Mouse (Mus musculus): ENCODE measurements around the gene Sde2.
"Not testable (repeated sequence)": the region's sequence is repeated elsewhere in the genome, so short reads cannot be mapped to it uniquely, and the experiment has no call there.

Sde2 gene

DNA sequence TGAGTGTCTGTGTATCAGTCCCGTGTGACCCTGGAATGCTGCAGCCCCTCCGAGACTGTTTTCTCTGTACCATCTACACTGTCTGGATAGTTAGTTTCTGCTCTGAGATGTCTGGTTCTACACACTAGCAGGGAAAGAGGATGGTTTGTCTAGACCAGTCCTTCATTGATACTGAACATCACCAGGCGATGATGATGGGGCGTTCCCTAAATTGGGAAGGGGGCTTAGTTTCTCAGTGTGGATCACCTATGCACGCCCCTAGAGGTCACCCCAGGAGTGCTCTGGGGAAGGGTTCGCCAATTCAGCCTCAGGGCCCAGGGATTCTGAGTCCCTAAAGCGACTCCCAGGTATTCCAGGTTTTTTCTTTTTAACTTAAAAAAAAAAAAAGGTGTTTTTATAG is 38.2 kb downstream of the Sde2 start:
- no peak for DNase-seq

DNA sequence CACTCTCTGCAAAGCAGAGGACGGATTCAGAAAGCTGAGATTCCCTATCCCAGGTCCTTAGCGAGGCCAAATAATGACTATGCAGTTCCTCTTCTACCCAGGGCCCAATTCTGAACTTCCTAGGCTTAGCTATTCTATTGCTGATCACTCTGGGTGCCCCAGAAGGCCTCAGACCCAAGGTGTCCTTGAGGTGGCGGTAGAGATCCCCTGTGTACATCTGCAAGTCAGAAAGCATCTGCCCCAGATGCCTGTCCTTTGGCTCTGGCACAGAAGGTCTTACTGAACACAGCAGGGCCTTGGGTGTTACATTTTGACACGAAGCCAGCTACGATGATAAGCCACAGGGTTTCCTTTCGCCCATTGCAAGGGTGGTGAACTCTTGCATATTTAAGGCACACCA is 38.9 kb downstream of the Sde2 start:
- DNase-seq: peak in 1 of 2 experiments; percentile 52

DNA sequence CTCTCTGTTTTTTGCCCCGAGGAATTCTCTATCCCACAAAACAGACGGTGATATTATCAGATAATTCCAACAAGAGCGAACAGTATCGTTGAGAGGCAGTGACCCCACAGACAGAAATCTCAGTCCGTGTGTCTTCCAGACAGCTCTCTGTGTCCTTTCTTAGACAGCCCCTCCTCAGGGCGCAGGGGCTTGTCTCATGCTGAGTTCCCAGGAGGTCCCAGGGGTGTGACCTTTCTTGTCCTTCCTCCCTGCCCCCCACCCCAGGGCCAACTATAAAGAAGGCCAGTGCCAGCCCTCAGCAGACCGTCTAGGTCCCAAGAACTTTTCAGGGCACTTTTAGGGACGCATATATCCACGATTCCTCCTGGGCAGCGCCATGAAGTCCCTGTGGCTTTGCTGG is 41.9 kb downstream of the Sde2 start, which contains the start of gene Lefty2:
TSS of gene Lefty2 (plus strand) at position 301 of the 400 bp plus-strand sequence.
- no peak for DNase-seq

DNA sequence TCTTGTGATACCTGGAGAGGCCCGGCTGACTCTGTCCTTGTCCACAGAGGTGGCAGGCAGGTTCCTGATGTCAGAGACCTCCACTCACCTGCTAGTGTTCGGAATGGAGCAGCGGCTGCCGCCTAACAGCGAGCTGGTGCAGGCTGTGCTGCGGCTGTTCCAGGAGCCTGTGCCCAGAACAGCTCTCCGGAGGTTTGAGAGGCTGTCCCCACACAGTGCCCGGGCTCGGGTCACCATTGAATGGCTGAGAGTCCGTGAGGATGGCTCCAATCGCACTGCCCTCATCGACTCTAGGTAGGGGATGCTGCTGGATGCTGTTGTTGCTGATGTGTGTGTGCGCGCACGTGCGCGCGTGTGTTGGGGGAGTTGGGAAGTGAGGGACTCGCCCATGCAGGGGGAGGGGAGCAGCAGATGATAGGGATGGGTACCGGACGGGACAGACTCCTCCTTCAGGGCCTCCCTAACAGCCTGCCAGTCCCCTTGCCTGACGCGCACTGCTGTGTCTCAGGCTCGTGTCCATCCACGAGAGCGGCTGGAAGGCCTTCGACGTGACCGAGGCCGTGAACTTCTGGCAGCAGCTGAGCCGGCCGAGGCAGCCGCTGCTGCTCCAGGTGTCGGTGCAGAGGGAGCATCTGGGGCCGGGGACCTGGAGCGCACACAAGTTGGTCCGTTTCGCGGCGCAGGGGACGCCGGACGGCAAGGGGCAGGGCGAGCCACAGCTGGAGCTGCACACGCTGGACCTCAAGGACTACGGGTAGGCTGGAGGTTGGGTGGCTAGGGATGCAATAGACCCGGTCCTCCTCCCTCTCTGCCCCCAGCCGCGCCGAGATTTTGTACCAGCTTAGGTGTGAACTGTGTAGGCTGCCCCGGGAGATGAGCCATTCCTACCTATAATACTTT is 43.4 kb downstream of the Sde2 start:
- not testable (repeated sequence) for DNase-seq

DNA sequence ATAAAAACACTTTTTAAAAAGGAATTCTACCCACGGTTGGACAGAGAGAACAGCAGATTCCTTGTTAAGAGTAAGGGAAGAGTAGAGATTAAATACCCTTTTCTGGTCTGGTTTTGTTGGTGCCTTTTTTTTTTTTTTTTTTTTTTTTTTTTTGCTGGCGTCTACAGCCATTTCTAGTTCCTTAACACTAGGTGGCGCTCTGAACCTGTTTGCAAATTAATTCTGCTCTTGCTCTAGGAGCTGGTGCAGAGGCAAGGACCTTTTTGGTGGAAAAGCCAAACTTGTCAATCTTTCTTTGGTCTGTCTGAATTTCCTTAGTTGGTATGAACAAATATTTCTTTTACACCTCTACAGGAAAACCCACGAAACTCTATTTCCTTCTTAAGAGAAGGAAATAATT is 50.2 kb downstream of the Sde2 start:
- no peak for DNase-seq

DNA sequence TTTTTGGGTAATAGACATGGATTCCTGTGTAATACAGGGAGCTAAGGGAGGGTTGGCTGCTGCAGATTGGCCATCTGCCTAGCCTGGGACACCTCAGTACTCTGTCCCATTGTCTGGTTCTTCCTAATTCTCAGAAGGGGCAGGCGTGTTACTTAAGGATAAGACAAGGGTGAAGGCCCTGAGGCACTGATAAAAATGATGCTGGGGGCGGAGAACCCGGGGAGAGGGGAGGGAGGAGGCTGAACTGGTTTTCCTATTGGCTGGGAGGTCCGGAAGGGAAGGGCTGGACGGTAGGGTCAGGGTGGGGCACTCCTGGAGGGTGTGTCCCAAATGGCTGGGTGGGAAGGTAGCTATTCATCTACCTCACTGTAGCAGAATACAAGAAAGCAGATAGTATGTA is 52.0 kb downstream of the Sde2 start:
- no peak for DNase-seq

DNA sequence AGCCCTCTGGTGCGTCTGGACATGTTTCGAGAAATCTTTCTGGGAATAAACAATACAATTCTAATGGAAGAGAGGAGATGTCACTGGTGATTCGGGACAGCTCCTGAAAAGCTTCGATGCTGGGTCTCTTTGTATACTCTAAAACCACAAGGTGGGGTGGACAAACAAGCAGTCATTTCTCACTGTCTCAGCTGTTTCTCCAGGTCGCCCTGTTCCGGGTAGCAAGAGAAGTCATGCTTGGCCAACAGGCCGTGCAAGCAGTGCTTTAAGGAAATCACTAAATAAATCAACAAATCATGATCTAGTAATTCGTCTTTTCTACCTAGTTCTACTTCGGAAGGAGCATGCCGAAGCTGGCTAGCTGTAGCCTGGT is 52.7 kb downstream of the Sde2 start:
- DNase-seq: no peak

DNA sequence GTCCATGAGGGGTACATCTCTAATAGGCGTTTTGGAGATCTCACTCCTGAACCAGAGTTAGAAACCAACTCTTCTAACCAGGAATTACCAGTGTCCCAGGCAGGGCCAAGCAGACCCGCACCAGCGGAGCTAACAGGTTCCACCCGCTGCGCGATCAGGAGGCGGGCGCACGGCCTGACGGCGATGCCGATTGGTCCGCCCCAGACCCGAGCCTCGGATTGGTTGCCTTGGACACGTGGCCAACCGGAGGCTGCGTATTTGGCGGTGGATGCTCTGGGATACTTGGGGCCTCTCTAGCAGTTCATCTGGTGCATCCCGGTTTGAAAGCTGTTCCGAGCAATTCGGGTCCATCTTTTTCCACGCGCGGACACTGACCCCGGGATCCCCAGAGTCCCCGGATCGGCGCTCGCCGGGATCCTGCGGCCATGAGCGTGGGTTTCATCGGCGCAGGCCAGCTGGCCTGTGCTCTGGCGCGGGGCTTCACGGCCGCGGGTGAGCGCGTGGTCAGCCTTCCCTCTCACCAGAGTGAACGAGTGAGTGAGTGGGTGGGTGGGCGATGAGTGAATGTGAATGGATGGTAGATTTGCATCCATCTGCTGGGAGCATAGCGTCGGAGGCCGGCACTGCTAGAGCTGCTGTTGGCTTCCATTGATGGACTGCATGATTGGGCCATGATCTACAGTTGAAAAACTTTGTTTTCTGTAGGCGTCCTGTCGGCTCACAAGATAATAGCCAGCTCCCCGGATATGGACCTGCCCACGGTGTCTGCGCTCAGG is 53.3 kb downstream of the Sde2 start, which contains the start of gene Pycr2:
TSS of gene Pycr2 (plus strand) at position 255 of the 776 bp plus-strand sequence.
- peak; percentile 90 to 92 for DNase-seq

DNA sequence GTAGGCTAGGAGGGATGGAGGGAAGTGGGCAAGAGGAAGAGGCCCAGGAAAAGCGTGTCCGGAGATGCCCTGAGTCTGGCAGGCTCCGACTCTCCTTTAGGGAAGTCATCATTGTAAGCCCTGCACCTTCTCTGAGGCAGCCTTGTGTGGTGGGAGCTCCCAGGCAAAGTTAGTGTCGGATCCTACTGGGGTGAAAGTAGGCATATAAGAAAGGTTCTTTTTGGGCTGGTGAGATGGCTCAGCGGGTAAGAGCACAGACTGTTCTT is 53.8 kb downstream of the Sde2 start:
- DNase-seq: no peak

DNA sequence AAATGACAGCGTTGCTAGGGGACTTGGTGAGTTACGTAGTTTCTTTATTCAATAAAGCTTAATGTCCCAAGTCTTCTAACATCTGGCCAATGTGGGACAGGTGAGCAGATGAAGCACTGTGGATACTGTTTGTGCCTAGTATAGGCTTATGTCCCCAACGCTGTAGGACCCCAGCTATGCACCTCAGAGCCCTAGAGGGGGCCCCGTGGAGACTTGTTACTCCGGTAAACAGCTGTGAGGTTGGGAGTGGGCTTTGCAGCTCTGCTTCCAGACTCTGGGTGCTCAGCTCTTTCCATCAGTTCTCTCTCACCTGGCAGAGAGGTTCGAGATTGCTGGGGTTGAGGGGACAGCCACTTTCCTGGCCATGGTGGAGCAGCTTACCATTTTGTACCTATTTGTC is 54.4 kb downstream of the Sde2 start:
- DNase-seq: no peak

DNA sequence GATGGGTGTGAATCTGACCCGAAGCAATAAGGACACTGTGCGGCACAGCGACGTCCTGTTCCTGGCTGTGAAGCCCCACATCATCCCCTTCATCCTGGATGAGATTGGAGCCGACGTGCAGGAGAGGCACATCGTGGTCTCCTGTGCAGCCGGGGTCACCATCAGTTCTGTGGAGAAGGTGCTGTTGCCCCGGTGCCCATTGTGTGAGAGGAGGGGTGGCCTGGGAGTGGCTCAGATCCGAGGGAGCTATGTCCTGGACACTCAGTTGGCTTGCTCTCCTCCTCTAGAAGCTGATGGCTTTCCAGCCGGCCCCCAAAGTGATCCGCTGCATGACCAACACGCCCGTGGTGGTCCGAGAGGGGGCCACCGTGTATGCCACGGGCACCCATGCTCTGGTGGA is 54.9 kb downstream of the Sde2 start:
- DNase-seq: no peak

DNA sequence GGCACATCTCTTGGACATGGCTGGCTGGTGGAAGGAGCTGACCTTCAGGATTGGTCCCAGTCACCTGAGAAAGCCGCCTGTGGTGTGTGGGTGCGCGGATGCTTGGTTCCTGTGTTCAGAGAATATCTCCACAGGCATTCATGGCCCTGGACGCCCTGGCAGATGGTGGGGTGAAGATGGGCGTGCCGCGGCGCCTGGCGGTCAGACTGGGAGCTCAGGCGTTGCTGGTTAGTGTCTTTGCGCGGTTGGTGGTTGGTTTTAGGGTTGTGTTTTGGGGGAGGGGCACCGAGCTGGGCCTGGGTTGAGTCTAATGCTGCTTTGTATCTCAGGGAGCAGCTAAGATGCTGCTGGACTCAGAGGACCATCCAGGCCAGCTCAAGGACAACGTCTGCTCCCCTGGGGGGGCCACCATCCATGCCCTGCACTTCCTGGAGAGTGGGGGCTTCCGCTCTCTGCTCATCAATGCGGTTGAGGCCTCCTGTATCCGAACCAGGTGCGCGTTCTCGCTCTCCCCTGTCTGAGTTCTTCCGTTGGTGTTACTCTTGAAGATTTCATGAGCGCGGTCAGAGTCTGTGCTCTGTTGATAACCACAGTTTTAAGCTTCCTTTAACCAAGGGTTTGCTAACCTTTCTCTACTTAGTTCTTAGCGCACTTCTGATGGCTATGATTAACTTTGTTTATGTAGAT is 55.7 kb downstream of the Sde2 start:
- DNase-seq: peak in 1 of 2 experiments; percentile 50

DNA sequence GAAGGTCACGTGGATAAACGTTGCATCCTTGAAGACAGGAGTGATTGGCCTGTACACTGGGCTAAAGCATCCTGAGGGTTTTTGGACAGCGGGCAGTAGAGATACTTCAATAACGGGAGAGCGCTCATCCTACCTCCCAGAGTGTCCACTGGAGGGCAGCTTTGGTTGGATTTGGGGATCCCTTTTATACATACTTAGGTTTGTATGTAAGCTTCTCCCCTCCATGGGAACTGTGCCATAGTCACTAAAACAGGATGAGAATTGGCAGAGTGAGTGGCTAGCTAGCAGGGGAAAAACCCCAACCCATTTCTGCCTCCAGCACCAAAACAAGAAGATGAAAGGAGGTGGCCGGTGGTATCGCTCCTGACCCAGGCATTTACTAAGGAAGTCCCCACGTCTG is 60.2 kb downstream of the Sde2 start:
- no peak for DNase-seq

DNA sequence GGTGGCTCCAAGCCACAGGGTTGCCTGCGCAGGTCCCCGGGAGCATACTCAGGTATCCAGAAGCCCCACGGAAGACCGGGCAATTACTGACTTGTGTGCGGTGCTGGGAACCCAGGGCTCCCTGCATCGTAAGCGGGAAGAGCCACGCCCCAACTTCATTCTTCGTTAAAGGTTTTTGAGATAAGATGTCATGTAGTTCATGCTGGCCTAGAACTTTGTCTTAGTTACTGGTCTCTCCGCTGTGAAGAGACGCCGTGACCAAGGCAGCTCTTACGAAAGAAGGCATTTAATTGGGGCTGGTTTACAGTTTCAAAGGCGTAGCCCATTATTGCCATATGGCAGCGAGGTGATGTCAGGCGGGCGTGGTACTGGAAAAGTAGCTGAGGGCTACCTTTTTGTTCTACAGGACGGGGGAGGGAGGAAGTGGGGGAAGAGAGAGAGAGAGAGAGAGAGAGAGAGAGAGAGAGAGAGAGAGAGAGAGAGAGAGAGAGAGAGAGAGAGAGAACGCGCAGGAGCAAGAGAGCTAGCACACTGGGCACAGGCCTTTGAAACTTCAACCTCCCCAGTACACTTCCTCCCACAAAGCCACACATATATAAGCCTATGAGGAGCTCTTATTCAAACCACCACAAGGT is 60.8 kb downstream of the Sde2 start:
- DNase-seq: peak in 1 of 2 experiments; percentile 51

DNA sequence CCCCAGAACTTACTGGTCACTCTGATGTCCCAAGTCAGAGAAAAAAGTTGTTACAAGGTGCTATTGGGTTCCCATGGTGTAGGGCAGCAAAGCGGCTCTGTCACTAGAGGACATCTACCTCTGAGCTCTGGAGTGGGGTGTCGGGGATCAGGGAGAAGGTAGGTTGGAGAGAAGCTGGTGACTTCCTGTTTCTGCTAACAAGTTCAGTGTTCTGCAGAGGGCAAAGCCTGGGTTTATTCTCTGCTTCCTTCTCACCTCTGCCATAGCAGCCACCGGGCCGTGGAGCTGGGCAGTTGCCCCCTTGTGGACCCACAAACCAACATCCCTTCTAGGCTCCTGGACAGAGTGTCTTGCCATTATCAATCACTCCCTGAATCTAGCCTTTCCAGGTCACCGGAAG is 61.9 kb downstream of the Sde2 start:
- no peak for DNase-seq

DNA sequence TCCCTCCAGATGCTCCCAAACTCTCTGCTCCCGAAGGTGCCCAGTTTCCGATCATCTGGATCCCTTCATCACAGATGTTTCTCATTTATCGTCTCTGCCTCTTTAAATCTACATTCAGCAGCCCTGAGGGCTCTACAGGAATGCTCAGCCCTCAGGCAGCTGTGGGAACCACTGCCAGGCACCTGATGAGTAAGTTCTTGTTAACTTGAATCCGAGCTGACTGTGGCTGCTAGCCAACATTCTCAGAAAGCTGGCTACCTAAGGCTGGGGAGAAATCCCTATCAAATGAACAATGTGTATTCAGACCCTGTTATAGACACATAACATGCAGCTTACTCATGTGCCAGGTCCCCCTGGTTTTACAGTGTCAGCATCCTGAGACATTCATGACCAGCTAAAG is 62.9 kb downstream of the Sde2 start:
- no peak for DNase-seq

DNA sequence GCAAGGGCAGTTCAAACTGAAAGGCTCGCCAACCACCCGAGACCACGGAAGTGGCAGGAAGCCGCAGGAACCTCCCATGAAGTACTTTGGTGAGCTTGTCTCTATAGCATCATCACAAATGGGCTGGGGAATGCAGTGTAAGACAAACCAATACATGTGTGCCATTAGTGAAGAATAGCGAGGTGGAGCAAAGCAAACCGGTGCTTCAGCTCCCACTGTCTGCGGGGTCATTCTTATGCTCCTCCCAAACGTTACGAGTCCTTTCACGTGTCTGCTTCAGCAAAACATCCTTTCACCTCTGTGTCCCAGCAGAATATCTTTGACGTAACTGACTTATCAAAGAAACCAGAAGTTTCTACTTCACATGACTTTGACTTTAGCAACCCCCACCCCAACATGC is 65.5 kb downstream of the Sde2 start:
- DNase-seq: no peak

DNA sequence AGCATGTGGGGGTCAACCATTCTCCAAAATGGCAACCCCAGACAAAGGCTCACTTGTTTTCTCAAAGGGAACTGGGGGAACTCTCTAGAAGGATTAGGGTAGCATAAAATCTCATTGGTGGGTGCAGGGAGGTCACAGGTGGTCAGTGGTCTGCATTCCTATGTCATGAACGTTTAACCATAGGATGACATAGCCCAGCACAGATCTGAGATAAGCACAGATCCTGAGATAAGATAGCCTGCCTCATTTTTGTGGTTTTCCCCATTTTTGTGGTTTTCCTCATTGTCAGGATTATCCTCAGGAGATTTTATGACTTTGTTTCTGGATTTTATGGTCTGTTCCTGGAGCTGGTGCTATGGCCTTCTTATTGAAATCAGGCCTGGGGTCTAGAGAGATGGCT is 66.1 kb downstream of the Sde2 start:
- DNase-seq: no peak
